Mouse (Mus musculus): ENCODE measurements around the gene Mbd6.

Gene Mbd6

GRCm38 (mm10) chr10:127288800-127289572 lies at the start of gene Mbd6:
TSS of gene Mbd6 (minus strand) at chr10:127289018.
- in situ Hi-C loops (cut with MboI, MseI): no loop called here

DNA sequence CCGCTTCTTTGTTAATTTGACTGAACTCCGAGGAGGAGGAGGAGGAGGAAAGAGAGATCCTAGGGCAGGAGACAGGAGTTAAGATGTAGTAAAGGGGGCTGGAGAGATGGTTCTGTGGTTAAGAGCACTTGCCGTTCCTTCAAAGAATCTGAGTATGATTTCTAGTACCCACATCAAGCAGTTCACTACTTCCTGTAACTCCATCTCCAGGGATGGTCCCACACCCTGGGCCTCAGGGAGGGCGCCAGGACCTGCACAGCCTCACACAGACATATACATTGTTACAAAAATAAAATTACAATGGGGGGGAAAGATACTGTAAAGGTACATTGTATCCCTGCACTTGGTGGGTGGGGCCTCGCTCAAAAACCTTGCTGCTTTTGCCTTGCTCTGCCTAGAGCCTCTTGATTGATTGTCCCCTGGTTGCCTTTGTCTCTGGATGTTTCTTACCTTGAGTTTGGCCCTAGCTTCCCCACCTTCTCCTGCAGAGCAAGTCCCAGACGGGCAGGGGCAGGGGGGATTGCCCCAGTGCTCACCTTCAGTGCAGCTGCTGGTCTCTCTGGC lies 48.8 kb upstream of the Mbd6 start:
- in situ Hi-C loops (cut with MboI, MseI): no loop called here

DNA sequence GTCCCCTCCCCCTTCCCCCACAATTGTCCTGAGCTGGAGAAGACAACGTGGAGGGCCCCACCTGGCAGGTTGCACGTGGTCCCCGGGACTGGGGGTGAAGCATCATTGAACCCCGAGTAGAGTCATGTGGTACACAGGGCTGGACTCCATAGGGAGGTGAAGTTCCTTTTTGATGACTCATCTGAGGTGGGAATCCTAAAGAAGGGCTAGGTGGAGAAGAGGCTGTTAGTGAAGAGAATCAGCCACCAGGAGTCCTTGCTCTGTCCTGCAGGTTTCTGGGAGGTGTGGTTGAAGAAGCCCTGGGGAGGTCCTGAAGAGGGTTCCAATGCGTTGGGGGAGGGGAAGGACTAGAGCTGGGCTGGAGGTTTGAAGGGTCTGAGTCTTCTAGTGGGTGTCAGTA lies 48.1 kb upstream of the Mbd6 start:
- in situ Hi-C loops (cut with MboI, MseI): no loop called here

DNA sequence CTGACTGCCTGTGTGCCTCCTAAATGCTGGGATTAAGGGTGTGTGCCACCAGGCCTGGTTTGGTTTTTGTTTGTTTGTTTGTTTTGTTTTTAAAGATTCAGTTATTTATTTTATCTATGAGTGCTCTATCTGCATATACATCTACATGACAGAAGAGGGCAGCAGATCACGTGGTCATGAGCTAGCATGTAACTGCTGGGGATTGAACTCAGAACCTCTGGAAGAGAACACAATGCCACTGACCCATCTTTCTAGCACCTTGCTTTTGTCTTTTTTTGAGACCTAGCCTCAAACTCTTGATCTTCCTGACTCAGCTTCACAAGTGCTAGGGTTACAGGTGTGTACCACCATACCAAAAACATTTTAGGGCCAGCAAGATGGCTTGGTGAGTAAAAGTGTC lies 46.5 kb upstream of the Mbd6 start:
- in situ Hi-C loops (cut with MboI, MseI): no loop called here

DNA sequence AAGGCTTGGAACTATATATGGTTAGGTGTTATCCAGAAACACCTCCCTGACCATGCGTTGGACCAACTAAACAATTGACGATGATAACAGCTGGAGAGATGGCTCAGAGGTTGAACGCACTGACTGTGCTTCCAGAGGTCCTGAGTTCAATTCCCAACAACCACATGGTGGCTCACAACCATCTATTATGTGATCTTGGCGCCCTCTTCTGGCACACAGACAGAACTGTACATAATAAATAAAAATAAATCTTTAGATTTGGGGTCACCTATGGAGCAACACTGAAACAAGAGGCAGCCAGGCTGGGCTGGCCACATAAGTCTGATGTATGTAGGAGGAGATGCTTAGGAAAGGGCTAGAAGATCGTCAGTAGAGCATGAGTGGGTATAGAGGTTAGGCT lies 44.3 kb upstream of the Mbd6 start:
- in situ Hi-C loops (cut with MboI, MseI): no loop called here

GRCm38 (mm10) chr10:127332211-127332874 lies 43.5 kb upstream of the Mbd6 start:
- in situ Hi-C loops (cut with MboI, MseI): no loop called here

- in situ Hi-C loops (cut with MboI, MseI): no loop called here
Measured at GRCm38 (mm10) chr10:127330212-127330611, 41.4 kb upstream of the Mbd6 start.

DNA sequence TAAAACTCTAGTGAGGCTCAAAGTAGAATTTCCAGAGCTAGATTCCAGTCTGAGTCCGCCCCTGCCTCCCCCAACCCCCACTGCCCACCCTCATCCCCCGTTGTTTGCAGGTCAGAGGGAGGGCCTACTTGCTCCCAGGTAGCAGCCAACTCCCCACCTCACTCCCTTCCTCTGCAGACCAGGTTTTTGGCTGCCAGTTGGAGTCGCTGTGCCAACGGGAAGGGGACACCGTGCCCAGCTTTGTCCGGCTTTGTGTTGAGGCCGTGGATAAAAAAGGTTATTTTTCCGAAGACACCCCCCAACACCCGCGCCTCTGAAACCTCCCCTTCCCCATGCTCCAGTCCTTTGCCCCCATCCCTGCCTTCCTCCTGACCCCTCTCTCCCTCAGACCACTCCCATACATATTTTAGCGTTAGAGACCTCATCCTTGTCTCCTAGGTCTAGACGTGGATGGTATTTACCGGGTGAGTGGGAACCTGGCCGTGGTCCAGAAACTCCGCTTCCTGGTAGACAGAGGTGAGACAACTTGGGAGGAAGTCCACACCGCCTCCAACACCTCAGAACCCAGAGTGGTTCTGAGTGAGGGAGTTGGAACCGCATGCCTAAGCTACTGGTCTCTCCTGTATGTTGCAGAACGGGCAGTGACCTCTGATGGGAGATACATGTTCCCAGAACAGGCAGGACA lies 38.8 kb upstream of the Mbd6 start:
- in situ Hi-C loops (cut with MboI, MseI): no loop called here

DNA sequence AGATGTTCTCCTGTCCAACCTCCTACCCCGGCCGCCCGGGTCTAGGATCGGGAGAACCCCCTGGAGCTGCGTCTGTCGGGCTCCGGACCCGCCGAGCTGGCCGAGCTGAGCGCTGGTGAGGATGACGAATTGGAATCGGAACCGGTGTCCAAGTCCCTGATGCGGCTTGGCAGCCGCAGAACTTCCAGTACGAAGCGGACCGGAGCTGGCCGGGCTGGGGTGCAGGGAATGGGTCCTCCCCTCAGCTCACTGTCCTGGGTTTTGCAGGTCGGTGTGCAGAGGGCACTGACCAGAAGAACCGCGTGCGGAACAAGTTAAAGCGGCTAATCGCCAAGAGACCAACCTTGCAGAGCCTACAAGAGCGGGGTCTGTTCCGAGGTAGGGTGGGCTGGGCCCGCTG lies 38.0 kb upstream of the Mbd6 start:
- in situ Hi-C loops (cut with MboI, MseI): no loop called here

- in situ Hi-C loops (cut with MboI, MseI): no loop called here
Measured at GRCm38 (mm10) chr10:127326017-127326801, 37.4 kb upstream of the Mbd6 start.

GRCm38 (mm10) chr10:127325454-127326016 lies 36.7 kb upstream of the Mbd6 start:
- in situ Hi-C loops (cut with MboI, MseI): no loop called here

GRCm38 (mm10) chr10:127324495-127324894 lies 35.7 kb upstream of the Mbd6 start:
- in situ Hi-C loops (cut with MboI, MseI): no loop called here

DNA sequence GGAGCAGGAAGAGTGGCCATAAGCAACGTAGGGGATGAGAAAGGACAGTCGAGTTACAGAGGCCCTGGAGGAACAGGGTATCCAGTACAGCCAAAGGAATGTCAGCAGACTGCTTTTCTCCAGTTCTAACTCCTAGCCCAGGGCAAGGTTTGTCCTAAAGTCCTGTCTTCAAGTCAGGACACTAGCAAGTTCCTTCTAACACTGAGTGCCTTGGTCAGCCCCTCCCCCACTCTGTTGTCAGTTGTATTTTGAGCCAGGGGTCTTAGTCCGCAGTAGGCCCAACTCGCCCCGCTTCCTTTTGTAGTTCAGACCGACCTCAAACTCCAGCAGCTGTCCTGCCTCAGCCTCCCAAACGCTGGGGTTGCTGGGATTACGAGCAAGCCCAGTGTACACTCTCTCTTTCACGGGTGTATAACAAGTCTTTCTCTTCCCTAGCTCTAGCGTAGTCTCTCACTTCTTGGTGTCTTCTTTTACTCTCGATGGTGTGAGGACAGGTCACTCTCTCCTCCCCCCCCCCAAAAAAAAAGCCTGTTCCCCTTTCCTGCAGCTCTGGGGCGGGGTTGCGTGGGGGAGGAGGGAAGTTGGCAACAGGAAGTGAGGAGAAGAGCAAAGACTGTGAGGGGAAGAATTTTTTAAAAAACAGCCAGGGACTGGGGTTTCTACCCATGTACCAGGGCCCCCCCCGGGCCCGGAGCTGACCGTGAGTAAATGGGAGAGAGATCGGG lies 34.5 kb upstream of the Mbd6 start:
- in situ Hi-C loops (cut with MboI, MseI): no loop called here

DNA sequence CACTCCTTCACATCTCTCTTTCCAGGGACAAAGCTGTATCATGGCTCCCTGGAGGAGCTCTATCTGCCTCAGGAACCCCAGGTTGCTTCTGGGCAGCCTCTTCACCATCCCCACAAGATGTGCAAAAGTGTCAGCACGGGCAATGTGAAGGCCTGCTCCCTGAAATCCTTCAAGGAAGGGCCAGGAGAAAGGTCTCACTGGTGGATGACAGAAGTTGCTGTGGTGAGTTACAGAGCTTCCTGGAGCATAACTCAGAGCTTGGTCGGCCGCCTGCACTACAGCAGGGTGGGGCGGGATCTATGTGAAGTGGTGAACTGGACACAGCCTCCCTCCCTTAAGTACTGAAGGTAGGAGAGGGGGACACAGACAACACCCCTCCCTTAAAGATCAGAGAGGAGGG lies 33.9 kb upstream of the Mbd6 start:
- in situ Hi-C loops (cut with MboI, MseI): no loop called here

- in situ Hi-C loops (cut with MboI, MseI): no loop called here
Measured at GRCm38 (mm10) chr10:127322178-127322577, 33.4 kb upstream of the Mbd6 start.

GRCm38 (mm10) chr10:127321621-127322020 lies 32.8 kb upstream of the Mbd6 start, which contains the start of gene Arhgap9:
TSS of gene Arhgap9 (plus strand) at chr10:127321964.
- in situ Hi-C loops (cut with MboI, MseI): no loop called here

GRCm38 (mm10) chr10:127319969-127320368 lies 31.2 kb upstream of the Mbd6 start:
- in situ Hi-C loops (cut with MboI, MseI): loop anchor here (5.0 kb wide), 1 partner anchor 1302 kb away; no protein-coding TSS in a partner anchor

GRCm38 (mm10) chr10:127318009-127318408 lies 29.2 kb upstream of the Mbd6 start:
- in situ Hi-C loops (cut with MboI, MseI): loop anchor here (5.0 kb wide), 1 partner anchor 1304 kb away; no protein-coding TSS in a partner anchor

DNA sequence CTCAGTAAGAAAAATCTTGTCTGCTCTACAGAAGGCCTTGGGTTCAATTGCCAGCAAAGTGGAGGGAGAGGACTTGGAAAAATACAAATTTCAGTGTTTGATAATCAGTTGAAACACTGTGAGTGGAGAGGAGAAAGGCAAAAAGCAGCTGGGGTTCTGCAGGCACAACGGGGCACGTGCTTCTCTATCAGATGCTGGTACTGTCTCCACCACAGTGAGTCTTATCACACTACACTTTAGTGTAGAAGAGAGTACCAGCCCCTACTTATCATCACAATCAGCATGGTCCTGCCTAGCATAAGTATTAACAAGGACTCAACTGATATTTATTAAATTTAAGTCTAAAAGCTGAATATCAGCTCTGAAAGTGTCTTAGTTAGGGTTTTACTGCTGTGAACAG lies 28.5 kb upstream of the Mbd6 start:
- in situ Hi-C loops (cut with MboI, MseI): loop anchor here (5.0 kb wide), 1 partner anchor 1305 kb away; no protein-coding TSS in a partner anchor

DNA sequence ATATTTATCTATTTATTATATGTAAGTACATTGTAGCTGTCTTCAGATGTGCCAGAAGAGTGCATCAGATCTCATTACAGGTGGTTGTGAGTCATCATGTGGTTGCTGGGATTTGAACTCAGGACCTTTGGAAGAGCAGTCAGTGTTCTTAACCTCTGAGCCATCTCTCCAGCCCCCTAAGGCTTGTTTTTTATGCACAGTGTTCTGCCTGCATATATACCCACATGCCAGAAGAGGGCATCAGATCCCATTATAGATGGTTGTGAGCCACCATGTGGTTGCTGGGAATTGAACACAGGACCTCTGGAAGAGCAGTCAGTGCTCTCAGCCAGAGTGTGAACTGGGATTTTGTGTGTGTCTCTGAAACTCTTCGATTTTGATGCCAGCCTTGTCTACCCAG lies 26.1 kb upstream of the Mbd6 start:
- in situ Hi-C loops (cut with MboI, MseI): loop anchor here (5.0 kb wide), 1 partner anchor 1307 kb away; no protein-coding TSS in a partner anchor
